Mouse (Mus musculus): ENCODE data around the gene 2700049A03Rik.

DNA sequence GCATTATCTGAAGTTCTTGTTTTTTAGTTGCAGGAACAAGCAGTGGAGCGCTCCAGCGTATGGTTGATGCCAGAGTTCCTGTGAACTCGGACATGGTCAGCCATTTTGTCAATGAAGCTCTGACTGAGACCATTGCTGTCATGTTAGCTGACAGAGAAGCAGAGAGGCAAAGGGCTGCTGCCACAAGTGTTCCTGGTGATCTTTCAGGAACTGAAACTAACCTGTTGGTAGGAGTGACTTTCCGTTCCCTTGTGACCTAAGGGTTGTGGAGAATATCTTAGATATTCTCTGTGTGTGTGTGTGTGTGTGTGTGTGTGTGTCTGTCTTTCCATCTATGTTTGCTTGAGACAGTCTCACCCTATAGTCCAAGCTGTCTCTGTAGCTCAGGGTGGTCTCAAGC is 47.7 kb downstream of the 2700049A03Rik start:
- no peak for TF ChIP-seq CTCF (IDR thresholded peaks at IDR 0.05; ENCODE audit: extremely low read depth, insufficient read depth, insufficient read length, insufficient replicate concordance)
- no peak for TF ChIP-seq POLR2A (IDR thresholded peaks at IDR 0.05; ENCODE audit: low read depth, low read length)
